Mouse (Mus musculus) cerebellum, adult (tissue): ENCODE data around the gene Dlgap1.
"Not testable (repeated sequence)": the region's sequence is repeated elsewhere in the genome, so short reads cannot be mapped to it uniquely, and the experiment has no call there.

Experiments
- ATAC-seq: cut with Nextera tagmentation; 2 replicates; pipeline ENCODE4 v1.9.2; 2017; ENCODE audit warnings: mild to moderate bottlenecking, moderate library complexity, mixed read lengths; ENCODE audit not compliant: insufficient number of reproducible peaks, low FRiP score, low TSS enrichment

The Dlgap1 gene

GRCm38 (mm10) chr17:70787366-70787765, 818.5 kb downstream of the Dlgap1 start:
- ATAC-seq, result no peak

DNA sequence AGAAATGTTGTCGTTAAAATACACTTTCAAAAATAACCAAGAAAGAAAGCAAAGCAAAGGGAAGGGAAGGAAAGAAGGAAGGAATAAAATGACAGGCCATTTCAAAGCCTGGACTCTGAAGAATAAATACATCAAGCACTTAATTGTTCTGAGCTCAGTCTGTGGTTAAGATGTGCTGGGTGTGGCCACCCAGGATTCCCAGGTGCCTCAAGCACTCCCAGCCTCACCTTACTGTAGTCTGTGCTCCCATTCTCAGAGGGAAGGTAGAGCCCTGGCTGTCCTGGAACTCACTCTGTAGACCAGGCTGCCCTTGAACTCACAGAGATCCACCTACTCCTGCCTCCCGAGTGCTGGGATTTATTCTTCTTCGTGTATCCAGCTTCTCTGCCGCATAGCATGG, 821.9 kb downstream of the Dlgap1 start:
- no peak for ATAC-seq

DNA sequence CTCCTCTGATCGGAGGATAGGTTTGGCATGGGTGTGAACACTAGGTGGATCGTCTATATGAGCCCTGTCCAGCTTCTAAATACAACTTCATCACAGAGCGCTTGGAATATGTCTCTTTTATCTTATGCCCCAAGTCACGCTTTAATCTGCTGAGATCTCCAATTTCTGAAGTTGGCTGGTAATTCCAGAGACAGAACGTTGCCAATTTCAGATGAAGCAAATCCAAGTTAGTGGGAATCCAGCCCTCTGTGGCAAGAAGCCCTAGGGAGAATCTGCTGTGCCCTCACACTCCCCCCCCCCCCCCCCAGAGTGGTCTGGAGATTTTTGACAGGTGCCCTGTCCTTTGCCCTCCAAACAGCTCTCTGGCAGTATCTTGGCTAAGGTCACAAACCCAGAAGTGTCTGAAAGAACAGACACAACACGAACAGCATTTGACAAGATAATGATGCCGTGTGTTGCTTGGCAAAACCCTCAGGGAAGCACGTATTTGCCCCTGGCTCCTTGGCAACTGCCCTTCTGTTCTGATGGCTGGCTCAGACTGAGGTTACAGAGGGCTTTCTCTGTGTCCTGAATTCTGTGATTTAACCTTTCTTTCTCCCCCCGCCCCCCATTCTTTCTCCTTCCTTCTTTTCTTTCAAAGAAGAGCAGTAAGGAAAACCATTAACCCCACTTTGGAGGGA, 822.9 kb downstream of the Dlgap1 start:
- peak; percentile 62; the same call in 1 of the 2 replicates for ATAC-seq

DNA sequence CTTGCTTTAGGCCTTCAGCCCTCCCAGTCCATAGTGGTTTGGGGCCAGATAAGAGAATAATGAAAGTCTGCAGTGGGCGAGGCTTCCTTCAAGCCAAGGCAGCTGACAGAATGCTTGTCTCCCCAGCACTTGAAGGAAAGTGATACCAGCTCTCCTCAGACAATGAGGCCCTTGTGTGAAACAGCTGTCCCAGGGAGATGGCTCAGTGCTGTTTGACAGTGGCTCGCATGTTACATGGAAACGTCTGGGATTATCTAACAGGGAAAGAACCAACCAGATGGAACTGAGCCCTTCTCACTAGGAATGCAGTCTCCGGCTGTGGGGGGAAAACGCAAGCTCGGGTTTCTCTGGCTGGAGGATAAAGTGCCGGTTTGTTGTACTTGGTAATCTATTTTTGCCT, 825.4 kb downstream of the Dlgap1 start:
- no peak for ATAC-seq

DNA sequence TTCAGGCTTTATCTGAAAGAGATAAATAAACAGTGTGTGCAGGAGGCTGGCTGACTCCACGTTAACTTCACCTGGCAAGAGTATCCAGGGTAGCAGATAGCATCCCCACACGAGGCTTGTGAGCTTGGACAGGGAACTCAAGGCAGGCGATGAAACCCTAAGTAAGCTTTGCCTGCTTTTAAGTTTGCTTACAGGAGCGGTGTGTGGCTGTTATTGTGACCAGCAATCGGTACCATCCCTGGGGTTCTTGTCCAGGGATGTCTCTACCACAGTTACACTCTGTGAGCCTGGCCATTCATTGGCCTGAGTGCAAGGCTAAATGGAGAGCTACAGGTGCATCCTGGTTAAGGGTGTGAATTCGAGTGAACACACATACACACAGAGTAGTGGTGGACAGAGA, 825.8 kb downstream of the Dlgap1 start:
- no peak for ATAC-seq

GRCm38 (mm10) chr17:70795196-70795595, 826.3 kb downstream of the Dlgap1 start:
- ATAC-seq, result no peak

DNA sequence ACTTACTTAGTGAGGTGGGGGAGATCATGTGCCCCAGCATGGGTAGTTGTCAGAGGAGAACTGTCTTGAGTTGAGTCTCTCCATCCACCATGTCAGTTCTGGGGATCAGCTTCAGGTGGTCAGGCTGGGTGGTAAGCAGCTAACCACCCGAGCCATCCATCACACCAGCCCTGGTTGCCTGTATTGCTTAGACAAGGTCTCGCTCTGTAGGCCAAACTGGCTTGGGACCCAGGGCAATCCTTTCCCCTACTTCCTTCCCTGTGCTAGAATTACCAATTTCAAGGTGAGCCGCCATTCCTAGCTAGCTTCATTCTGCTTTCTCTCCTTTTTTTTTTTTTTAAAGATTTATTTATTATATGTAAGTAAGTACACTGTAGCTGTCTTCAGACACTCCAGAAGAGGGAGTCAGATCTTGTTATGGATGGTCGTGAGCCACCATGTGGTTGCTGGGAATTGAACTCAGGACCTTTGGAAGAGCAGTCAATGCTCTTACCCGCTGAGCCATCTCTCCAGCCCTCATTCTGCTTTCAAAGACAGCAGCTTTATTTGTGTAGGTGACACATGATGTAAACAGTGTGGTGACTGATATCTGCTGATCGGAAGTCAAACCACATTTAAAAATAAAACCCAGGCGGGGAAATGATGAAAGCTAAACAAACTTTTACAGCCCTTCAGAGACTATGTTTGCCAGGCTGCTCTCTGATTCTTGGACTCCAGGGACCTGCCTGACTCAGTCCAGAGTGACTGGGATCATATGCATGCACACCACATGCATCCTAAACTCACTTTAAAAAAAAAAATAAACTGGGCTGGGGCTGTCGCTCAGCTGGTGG, 828.3 kb downstream of the Dlgap1 start:
- no peak for ATAC-seq

DNA sequence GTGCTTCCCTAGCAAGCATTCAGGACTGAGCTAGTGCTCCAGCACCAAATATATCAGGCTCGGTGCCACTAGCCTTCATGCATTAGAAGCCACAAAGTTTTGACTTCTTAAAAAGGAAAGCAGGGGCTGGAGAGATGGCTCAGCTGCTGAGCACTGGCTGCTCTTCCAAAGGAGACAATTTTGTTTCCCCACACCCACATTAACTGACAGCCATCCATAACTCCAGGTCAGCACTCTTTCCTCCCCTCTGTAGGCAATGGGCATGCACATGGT, 828.8 kb downstream of the Dlgap1 start:
- no peak for ATAC-seq

GRCm38 (mm10) chr17:70799266-70799665, 830.4 kb downstream of the Dlgap1 start:
- ATAC-seq, result no peak

GRCm38 (mm10) chr17:70802022-70802421, 833.1 kb downstream of the Dlgap1 start:
- ATAC-seq, result no peak

GRCm38 (mm10) chr17:70805866-70806265, 837.0 kb downstream of the Dlgap1 start:
- ATAC-seq, result no peak

- no peak for ATAC-seq
These were observed 837.7 kb downstream of the Dlgap1 start for GRCm38 (mm10) chr17:70806600-70806999.

GRCm38 (mm10) chr17:70807885-70808284, 839.0 kb downstream of the Dlgap1 start:
- no peak for ATAC-seq

- no peak for ATAC-seq
These were observed 840.0 kb downstream of the Dlgap1 start for GRCm38 (mm10) chr17:70808837-70809236.

GRCm38 (mm10) chr17:70809776-70810175, 840.9 kb downstream of the Dlgap1 start:
- no peak for ATAC-seq

DNA sequence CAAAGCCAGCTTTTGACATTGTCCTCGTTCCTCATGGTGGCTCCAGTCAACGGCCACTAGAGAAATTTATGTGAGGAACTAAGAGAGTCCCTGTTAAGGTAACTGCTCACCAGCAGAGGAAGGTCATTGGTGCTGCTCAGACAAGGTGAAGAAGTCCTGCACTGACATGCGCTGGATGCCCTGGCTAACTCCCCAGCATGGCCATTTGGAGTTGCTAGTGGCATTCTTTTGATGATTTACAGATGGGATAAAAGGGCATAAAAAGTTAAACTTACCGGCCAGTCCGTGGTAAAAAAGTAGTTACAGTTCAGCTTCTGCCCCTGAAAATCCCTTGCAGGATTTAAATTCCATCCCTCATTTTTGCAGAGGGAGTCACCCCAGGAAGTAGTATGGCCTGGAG, 841.9 kb downstream of the Dlgap1 start:
- ATAC-seq, result no peak

- ATAC-seq, result no peak
These were observed 846.1 kb downstream of the Dlgap1 start for GRCm38 (mm10) chr17:70815001-70815400.

GRCm38 (mm10) chr17:70817862-70818451, 849.1 kb downstream of the Dlgap1 start:
- no peak for ATAC-seq

GRCm38 (mm10) chr17:70823083-70823482, 854.2 kb downstream of the Dlgap1 start:
- no peak for ATAC-seq

GRCm38 (mm10) chr17:70826227-70826626, 857.4 kb downstream of the Dlgap1 start:
- no peak for ATAC-seq

GRCm38 (mm10) chr17:70827463-70828179, 858.7 kb downstream of the Dlgap1 start:
- not testable (repeated sequence) for ATAC-seq
